Mouse (Mus musculus): ENCODE results near the gene Adnp.

DNA sequence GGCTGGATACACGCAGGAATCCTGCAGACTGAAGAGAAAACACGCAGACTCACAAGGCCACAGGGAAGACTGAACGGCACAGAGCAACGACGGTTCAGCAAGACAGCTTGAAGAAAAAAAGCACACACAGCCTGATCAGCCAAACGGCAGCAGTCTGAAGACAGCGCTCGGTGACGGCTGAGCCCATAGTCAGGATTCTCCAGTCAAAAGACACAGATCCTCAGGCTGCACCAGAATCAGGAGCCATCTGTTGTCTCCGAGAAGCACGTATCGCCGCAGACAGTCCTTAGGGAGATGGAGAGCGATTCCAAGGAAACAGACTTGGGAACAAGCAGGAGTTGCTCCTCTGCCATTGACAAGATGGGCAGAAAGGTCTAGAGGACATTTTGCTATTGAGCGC, 69.8 kb downstream of the Adnp start:
- TF ChIP-seq POLR2A (IDR thresholded peaks at IDR 0.05; ENCODE audit: borderline replicate concordance, insufficient read depth, low read length) (no peak), CTCF (IDR thresholded peaks at IDR 0.05; ENCODE audit: borderline replicate concordance, insufficient read depth, low read depth, low read length) (no peak)

Data from cerebellum, adult 2 months (tissue).